Mouse (Mus musculus): Measurements from ENCODE around the gene Cdhr5.

Gene Cdhr5

GRCm38 (mm10) chr7:141222696-141223215 lies 53.8 kb downstream of the Cdhr5 start:
- DNase-seq (ENCODE audit: low spot score in 2 of 2): no peak

- no peak for DNase-seq (ENCODE audit: low spot score in 2 of 2)
Observed at GRCm38 (mm10) chr7:141222126-141222467, 54.5 kb downstream of the Cdhr5 start.

- peak; percentile 96 to 97 for DNase-seq (ENCODE audit: low spot score in 2 of 2)
Observed at GRCm38 (mm10) chr7:141221249-141222125, 55.1 kb downstream of the Cdhr5 start.

DNA sequence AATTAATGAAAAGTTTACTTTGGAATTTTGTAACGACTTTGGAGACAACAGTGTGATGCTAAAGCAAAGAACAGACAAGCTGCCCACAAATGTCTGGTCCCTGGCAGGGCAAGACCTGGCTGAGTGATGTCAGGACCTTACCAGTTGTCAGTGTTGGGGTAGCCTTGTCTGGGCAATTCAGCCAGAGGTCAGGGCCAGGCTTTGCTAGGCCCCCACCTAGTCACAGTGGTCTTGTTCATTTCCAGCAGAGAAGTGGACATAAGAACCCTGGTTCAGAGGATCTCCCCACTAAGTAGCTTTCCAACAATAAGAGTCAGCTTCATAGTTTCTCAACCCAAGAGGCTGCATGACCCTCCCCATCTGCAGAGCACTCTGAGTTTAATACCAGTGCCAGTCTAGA lies 56.2 kb downstream of the Cdhr5 start:
- no peak for DNase-seq (ENCODE audit: low spot score in 2 of 2)

- DNase-seq (ENCODE audit: low spot score in 2 of 2): no peak
Observed at GRCm38 (mm10) chr7:141219558-141220099, 57.0 kb downstream of the Cdhr5 start.
